Mouse (Mus musculus) gastrocnemius, postnatal 4 days (tissue): ENCODE results near the gene Tifa. TPM values are rescaled to one million over a fixed set of nuclear protein-coding genes. Genes with fewer than 3 reads are reported as not detected.

Source experiments
- DNase-seq, 2 experiments: peaks; one replicate each; pipeline ENCODE4 v3.0.0; 2021 to 2022; ENCODE audit warnings: low spot score in 2 of 2, mixed read lengths in 2 of 2
- total RNA-seq, 2 experiments: library from RNA; stranded (reverse); gene quantifications; 2 replicates each; pipeline ENCODE4 v1.2.3; 2021

Tifa gene
- total RNA-seq, 2 experiments from 2014 or later, result 1.6 to 2.0 TPM

DNA sequence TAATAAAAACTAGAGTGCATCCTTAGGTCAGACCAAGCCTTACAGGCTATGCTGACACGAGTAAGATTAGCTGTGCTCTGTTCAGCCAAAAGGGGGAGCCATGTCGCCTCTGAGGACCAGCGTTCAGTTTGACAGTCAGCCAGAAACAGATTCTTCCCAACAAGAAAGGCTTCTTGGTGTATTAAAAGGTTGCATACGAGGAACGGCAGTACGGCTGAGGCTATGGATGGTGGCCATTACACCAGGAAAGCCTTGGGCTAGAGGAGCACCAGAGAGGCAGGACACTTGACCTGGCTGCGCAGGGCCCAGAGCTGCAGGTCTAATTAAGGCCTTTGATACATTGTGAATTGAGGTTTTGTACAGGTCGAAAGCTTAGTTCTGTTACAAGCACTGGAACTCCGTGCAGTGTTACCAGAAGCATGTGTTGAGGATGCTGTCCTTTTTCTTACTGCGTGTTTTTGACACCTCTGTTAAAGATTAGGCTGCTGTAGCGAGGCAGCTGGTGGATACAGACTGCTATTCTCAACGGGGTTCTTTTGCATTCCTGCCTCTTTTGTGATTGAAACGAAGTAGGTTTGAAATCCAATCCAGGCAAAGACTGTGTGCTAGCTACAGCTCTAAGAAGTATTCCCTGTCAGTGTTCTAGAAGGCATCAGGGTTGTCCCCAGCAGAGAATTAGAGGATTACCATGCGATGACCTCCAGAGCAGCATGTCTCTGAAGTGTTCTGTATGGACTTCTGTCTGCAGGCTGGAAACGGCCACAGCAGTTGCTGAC is 64.0 kb downstream of the Tifa start:
- peak; percentile 38 to 74 for DNase-seq

DNA sequence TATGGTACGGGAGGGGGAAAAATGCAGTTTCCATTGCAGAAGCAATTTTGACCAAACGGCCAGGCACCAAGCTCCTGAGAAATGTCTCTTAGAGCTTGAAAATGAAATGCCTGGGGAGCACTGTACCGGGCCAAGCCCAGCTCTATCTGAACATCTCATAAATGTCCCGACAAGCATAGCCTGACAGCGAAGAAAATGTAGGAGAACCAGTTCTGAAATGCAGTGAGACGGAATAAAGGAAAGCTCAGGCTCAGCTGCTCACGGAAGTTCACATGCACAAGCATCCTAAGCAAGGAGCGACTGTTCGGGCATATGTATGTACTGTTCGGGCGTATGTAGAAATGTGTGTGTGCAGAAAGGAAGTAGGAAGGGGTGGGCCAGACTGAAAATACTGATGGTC is 71.7 kb downstream of the Tifa start:
- DNase-seq, result no peak

DNA sequence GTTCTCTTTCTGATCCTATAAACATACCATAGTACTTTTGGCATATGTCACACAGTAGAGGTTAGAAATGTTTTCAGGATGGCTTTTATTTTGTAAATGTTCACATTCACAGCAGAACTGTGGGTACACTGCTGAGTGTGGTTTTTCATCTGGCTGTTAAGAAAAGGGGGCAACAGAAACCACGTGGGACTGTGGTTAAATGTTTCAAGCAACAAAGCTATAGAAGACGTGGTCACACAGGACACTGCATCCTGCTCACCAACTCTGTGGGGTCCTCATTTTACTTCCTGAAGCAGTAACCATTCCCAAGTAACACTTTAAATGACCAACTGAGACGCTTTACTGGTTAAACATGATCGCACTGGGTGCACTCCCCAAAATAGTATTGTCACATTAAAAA is 72.9 kb downstream of the Tifa start:
- no peak for DNase-seq

DNA sequence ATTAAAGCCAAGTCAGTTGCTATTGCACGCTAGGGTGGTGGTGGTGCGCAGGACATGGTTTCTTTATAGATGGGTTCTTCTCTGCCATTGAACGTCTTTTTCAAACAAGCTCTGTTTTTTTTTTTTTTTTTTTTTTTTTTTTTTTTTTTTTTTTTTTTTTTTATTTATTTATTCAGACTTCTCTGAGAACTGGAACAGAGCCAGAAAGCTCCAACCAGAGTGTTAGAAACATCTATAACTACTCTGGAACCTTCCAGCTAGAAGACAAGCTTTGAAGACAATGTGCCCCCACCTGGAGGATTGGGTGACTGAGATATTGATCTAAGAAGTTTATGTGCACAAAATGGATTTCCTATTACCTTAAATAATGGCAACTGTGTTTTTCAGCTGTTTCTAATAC is 74.0 kb downstream of the Tifa start:
- DNase-seq, result no peak

DNA sequence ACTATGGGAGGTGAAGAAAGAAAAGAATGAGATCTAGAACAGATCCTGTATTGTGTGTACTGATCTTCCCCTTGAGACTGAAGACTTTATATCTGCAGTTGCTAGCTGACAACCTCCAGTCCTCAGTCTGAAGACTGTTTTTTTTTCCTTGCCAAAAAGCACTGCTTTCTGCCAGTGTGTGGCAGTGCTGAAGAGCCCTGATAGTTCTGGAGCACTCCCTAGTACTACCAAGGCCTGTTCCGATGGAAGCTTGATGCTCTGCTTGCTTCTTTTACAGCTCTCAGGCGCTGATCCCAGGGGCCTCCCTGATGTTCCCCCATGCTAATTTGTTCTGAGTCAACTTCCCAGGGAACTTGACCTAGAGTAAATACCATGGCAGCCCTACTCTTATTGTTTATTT is 74.6 kb downstream of the Tifa start:
- DNase-seq, result no peak

DNA sequence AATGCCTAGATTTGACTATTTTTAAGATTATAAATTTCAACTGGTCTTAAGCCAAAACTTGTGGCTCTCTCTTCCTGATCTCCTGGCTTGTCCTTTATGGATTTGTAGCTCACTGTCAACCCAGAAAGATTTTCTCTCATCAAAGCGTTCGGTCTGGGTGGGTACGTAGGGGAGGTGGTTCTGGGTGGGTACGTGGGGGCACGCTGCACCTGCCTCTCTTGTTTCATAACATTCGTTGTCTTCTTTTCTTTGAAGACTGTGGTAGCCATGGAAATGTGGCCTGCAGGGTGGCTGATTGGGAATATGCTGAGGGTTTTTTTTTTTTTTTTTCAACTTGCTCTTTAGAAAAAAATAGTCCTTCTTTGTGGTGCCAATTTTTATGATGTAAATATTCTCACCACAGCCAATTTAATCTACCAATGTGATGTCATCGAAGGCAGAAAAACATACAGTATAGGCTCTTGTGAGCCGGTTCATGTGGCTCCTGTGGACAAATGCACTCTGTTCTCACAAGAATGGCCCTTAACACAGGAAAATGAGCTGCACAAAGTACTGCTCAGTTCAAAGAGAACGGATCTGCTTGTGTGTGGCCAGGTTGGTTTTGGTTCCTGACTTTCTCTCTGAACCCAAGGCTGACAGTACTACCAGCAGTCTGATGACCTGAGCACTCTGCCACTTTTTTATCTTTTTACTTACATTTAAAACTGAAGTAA is 78.6 kb downstream of the Tifa start:
- DNase-seq, result no peak

DNA sequence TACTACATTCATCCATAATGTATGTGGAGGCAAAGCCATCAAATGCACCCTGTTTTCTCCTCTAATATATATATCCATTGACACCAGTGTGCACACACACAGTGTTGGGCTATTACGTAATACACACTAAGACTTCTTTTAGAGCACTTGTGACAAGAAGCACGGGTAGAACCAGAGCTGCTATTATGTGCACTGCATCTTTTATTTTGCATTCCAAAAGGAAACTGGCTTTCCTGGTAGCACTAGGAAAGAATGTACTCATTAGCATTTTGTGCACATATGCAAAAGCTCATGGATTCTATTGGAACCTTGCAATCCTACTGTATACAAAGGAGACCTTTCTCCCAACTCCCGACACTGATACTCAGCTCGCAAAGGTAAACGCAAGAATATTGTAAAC is 79.3 kb downstream of the Tifa start:
- DNase-seq, result no peak

DNA sequence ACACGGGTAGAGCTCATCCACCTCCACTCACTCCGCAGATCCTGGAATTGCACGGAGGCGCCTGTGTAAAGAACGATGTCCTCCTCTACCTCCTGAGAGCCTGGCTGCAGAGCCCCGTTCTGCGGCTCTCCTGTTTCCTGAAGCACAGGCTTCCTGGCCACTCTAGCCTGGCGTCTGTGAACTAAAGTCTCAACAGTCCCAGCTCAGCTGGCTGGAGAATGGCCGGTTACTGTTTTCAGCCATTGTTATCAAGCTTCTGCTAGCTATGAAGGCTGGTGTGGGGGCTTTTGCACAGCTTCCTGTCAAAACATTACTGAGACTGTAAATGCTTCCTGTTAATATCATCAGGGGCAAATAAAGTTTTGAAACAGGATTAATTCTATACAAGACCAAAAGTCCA is 82.0 kb downstream of the Tifa start:
- DNase-seq, result no peak

DNA sequence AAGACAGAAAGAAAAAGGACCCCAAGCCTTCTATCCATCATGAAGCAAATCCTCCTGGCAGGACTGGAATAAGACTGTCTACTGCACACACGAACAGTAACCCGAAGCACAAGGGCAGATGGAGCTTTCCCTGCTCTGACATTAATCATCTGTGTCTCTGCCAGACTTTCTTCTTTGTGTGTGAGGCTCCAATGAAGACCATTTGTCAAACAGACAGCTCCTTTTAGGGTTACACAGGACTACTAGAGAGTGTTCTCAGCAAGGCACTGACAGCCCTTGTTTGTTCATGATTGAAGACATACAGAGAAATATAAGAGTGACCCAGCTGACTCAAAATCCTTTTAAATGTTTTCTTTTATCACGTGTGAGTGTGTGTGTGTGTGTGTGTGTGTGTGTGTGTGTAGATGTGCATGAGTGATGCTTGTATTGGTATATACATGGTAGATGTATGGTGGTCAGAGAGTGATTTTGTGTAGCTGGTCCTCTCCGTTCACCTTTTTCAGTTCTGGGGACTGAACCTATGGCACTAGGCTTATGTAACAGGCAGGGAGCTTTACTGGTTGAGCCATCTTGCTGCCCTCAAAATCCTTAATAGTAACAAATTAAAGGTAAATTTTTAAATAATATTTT is 84.8 kb downstream of the Tifa start:
- no peak for DNase-seq

DNA sequence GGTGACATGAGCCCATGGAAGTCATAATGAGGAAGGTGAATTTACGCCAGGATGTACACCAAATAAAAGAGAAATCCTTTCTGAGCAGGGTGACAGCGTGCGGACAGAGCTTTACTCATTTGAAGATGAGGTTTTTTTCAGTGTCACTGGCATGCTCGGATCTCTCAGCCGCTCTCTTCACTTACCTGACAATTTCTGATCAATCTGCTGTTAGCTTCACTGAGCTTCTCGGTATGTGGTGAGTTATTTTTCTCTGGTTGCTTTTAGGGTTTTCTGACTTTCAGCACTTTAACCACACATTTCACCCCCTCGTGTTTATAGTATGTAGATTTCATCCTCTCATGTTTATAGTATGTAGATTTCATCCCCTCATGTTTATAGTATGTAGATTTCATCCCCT is 85.5 kb downstream of the Tifa start:
- no peak for DNase-seq

DNA sequence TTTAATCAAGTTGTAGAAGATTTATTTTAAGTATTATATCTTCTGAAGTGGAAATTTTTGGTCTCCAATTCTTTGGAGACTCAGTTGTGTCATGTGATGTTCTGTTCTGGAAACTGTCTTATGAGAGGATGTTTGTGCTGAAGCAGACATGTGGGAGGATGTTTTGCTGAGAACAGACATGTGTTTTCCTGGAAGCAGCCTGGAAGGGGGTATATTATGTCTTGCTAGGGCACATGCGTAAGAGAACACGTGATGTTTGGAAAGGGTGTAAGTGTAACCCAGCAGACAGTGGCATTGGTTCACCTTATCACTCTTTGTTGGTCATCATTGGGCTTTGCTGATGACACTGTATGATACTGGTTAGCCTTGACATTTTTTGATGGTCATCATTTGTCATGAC is 85.9 kb downstream of the Tifa start:
- no peak for DNase-seq

DNA sequence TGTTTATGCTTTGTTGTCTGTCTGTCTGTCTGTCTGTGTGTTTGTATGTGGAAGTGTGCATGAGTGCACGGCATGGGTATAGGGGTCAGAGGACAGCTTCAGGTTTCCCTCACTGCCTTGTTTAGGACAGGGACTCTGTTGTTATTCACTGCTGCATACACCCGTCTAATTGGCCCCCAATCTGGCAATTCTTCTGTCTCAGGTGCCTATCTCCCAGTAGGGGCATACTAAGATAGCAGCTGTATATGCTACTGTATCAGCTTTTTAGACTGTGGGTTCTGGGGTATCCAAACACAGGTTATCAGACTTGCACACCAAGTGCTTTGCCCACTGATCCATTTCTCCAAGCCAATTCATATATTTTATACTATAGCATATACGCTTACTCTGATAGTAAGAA is 90.4 kb downstream of the Tifa start:
- DNase-seq, result no peak

DNA sequence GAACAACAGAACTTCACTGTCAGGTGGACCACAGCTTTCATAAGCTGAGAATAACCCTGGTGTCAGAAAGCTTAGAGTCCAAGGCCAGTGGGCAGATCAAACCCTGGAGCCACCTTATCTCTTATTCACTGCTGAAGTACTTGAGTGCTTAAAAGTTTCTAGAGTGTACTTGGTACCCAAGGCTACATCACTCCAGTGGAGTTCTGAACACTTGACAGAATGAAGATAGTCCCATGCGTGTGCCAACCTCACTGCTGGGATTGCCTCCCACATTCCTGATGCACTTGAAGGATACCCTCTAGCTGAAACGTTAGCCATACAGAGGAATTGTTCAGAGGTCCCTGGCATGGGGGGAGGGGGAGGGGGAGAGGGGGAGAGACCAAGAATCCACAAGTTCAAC is 92.1 kb downstream of the Tifa start:
- no peak for DNase-seq

Other genes with a start within 250 kb of the Tifa start
- 10 to 100 TPM; 26.5 to 27.6 TPM for gene Larp7, start 236.5 kb upstream of the Tifa start, total RNA-seq
- 1 to 10 TPM; 6.3 to 8.0 TPM for gene Zgrf1, start 236.3 kb upstream of the Tifa start, total RNA-seq
- not detected for gene Neurog2, start 156.7 kb upstream of the Tifa start, total RNA-seq
- gene Alpk1, start 9.3 kb upstream of the Tifa start, total RNA-seq, result 1 to 10 TPM; 2.4 to 2.7 TPM
- gene Ap1ar, start 47.7 kb downstream of the Tifa start, total RNA-seq, result 10 to 100 TPM; 19.8 to 20.8 TPM
- 1 to 10 TPM; 8.9 to 10.0 TPM for gene Fam241a, start 106.5 kb downstream of the Tifa start, total RNA-seq